Mouse (Mus musculus): ENCODE measurements at regions not wholly inside any gene's neighbourhood (a gene's known extent, or its start where the extent isn't known, plus 50 kb on each side); places are given as distances from the start of the nearest gene placed in this dataset.

- DNase-seq (ENCODE audit: inconsistent age in 2 of 2, low spot score in 1 of 2), result no peak
Observed at GRCm38 (mm10) chr13:5766394-5766793, 94.9 kb upstream of the Klf6 start.

GRCm38 (mm10) chr13:5767202-5767601 lies 94.1 kb upstream of the Klf6 start:
- no peak for DNase-seq (ENCODE audit: inconsistent age in 2 of 2, low spot score in 1 of 2)

- no peak for DNase-seq (ENCODE audit: inconsistent age in 2 of 2, low spot score in 1 of 2)
Observed at GRCm38 (mm10) chr13:5768699-5769098, 92.6 kb upstream of the Klf6 start.

- DNase-seq (ENCODE audit: inconsistent age in 2 of 2, low spot score in 1 of 2), result no peak
Observed at GRCm38 (mm10) chr13:5769283-5770260, 91.7 kb upstream of the Klf6 start.

GRCm38 (mm10) chr13:5773811-5774210 lies 87.5 kb upstream of the Klf6 start:
- DNase-seq (ENCODE audit: inconsistent age in 2 of 2, low spot score in 1 of 2), result no peak

- DNase-seq (ENCODE audit: inconsistent age in 2 of 2, low spot score in 1 of 2), result no peak
Observed at GRCm38 (mm10) chr13:5778443-5779171, 82.7 kb upstream of the Klf6 start.

GRCm38 (mm10) chr13:5779410-5779809 lies 81.9 kb upstream of the Klf6 start:
- DNase-seq (ENCODE audit: inconsistent age in 2 of 2, low spot score in 1 of 2), result no peak

- no peak for DNase-seq (ENCODE audit: inconsistent age in 2 of 2, low spot score in 1 of 2)
Observed at GRCm38 (mm10) chr13:5782540-5782939, 78.7 kb upstream of the Klf6 start.

- DNase-seq (ENCODE audit: inconsistent age in 2 of 2, low spot score in 1 of 2), result no peak
Observed at GRCm38 (mm10) chr13:5787114-5787513, 74.2 kb upstream of the Klf6 start.

GRCm38 (mm10) chr13:5789302-5789701 lies 72.0 kb upstream of the Klf6 start:
- no peak for DNase-seq (ENCODE audit: inconsistent age in 2 of 2, low spot score in 1 of 2)

- peak in 1 of 2 experiments; percentile 49 for DNase-seq (ENCODE audit: inconsistent age in 2 of 2, low spot score in 1 of 2)
Observed at GRCm38 (mm10) chr13:5802079-5802478, 59.2 kb upstream of the Klf6 start.

GRCm38 (mm10) chr13:5802826-5803225 lies 58.5 kb upstream of the Klf6 start:
- peak in 1 of 2 experiments; percentile 45 for DNase-seq (ENCODE audit: inconsistent age in 2 of 2, low spot score in 1 of 2)

GRCm38 (mm10) chr13:5803540-5804380 lies 57.5 kb upstream of the Klf6 start:
- DNase-seq (ENCODE audit: inconsistent age in 2 of 2, low spot score in 1 of 2), result peak; percentile 64 to 85

- DNase-seq (ENCODE audit: inconsistent age in 2 of 2, low spot score in 1 of 2), result peak in 1 of 2 experiments; percentile 36
Observed at GRCm38 (mm10) chr13:5804381-5804941, 56.8 kb upstream of the Klf6 start.

- no peak for DNase-seq (ENCODE audit: inconsistent age in 2 of 2, low spot score in 1 of 2)
Observed at GRCm38 (mm10) chr13:5808380-5808779, 52.9 kb upstream of the Klf6 start.
